Mouse (Mus musculus): ENCODE measurements around the gene Smok2a.
"Not testable (repeated sequence)": the region's sequence is repeated elsewhere in the genome, so short reads cannot be mapped to it uniquely, and the experiment has no call there.

The Smok2a gene

GRCm38 (mm10) chr17:13220888-13221287, at the start of gene Smok2a:
Smok2a (plus strand) TSS chr17:13221188.
- DNase-seq (ENCODE audit: low spot score in 2 of 2), result no peak

GRCm38 (mm10) chr17:13173578-13173977, 47.4 kb upstream of the Smok2a start:
- not testable (repeated sequence) for DNase-seq (ENCODE audit: low spot score in 2 of 2)

GRCm38 (mm10) chr17:13174029-13174428, 47.0 kb upstream of the Smok2a start:
- not testable (repeated sequence) for DNase-seq (ENCODE audit: low spot score in 2 of 2)

- not testable (repeated sequence) for DNase-seq (ENCODE audit: low spot score in 2 of 2)
These were observed 45.4 kb upstream of the Smok2a start for GRCm38 (mm10) chr17:13175609-13176008.

- DNase-seq (ENCODE audit: low spot score in 2 of 2), result not testable (repeated sequence)
These were observed 43.2 kb upstream of the Smok2a start for GRCm38 (mm10) chr17:13177796-13178195.

- DNase-seq (ENCODE audit: low spot score in 2 of 2), result not testable (repeated sequence)
These were observed 42.0 kb upstream of the Smok2a start for GRCm38 (mm10) chr17:13179021-13179420.

- DNase-seq (ENCODE audit: low spot score in 2 of 2), result not testable (repeated sequence)
These were observed 40.5 kb upstream of the Smok2a start for GRCm38 (mm10) chr17:13180491-13180890.

GRCm38 (mm10) chr17:13182712-13183111, 38.3 kb upstream of the Smok2a start:
- DNase-seq (ENCODE audit: low spot score in 2 of 2), result not testable (repeated sequence)

GRCm38 (mm10) chr17:13184514-13184913, 36.5 kb upstream of the Smok2a start:
- not testable (repeated sequence) for DNase-seq (ENCODE audit: low spot score in 2 of 2)

- not testable (repeated sequence) for DNase-seq (ENCODE audit: low spot score in 2 of 2)
These were observed 34.4 kb upstream of the Smok2a start for GRCm38 (mm10) chr17:13186541-13186940.

- DNase-seq (ENCODE audit: low spot score in 2 of 2), result not testable (repeated sequence)
These were observed 33.4 kb upstream of the Smok2a start for GRCm38 (mm10) chr17:13187621-13188020.

- not testable (repeated sequence) for DNase-seq (ENCODE audit: low spot score in 2 of 2)
These were observed 32.1 kb upstream of the Smok2a start for GRCm38 (mm10) chr17:13188846-13189245.

- not testable (repeated sequence) for DNase-seq (ENCODE audit: low spot score in 2 of 2)
These were observed 30.0 kb upstream of the Smok2a start for GRCm38 (mm10) chr17:13190836-13191583.

GRCm38 (mm10) chr17:13196486-13196885, 24.5 kb upstream of the Smok2a start:
- DNase-seq (ENCODE audit: low spot score in 2 of 2), result not testable (repeated sequence)

- DNase-seq (ENCODE audit: low spot score in 2 of 2), result not testable (repeated sequence)
These were observed 22.2 kb upstream of the Smok2a start for GRCm38 (mm10) chr17:13198812-13199211.

- DNase-seq (ENCODE audit: low spot score in 2 of 2), result not testable (repeated sequence)
These were observed 21.0 kb upstream of the Smok2a start for GRCm38 (mm10) chr17:13199880-13200409.

- DNase-seq (ENCODE audit: low spot score in 2 of 2), result not testable (repeated sequence)
These were observed 19.4 kb upstream of the Smok2a start for GRCm38 (mm10) chr17:13201551-13201950.

- not testable (repeated sequence) for DNase-seq (ENCODE audit: low spot score in 2 of 2)
These were observed 18.4 kb upstream of the Smok2a start for GRCm38 (mm10) chr17:13202453-13203107.

- not testable (repeated sequence) for DNase-seq (ENCODE audit: low spot score in 2 of 2)
These were observed 15.7 kb upstream of the Smok2a start for GRCm38 (mm10) chr17:13205247-13205646.

GRCm38 (mm10) chr17:13206491-13206890, 14.5 kb upstream of the Smok2a start:
- DNase-seq (ENCODE audit: low spot score in 2 of 2), result no peak

GRCm38 (mm10) chr17:13208460-13208859, 12.5 kb upstream of the Smok2a start:
- DNase-seq (ENCODE audit: low spot score in 2 of 2), result not testable (repeated sequence)

GRCm38 (mm10) chr17:13212136-13212850, 8.7 kb upstream of the Smok2a start:
- no peak for DNase-seq (ENCODE audit: low spot score in 2 of 2)
